Mouse (Mus musculus) spleen, adult 12 weeks (tissue): ENCODE results near the gene Zfp770.
"Not testable (repeated sequence)": the region's sequence is repeated elsewhere in the genome, so short reads cannot be mapped to it uniquely, and the experiment has no call there.

Experiments
- DNase-seq: peaks from one replicate; pipeline ENCODE4 v3.0.0; 2022; ENCODE audit warnings: low spot score

Zfp770 gene

DNA sequence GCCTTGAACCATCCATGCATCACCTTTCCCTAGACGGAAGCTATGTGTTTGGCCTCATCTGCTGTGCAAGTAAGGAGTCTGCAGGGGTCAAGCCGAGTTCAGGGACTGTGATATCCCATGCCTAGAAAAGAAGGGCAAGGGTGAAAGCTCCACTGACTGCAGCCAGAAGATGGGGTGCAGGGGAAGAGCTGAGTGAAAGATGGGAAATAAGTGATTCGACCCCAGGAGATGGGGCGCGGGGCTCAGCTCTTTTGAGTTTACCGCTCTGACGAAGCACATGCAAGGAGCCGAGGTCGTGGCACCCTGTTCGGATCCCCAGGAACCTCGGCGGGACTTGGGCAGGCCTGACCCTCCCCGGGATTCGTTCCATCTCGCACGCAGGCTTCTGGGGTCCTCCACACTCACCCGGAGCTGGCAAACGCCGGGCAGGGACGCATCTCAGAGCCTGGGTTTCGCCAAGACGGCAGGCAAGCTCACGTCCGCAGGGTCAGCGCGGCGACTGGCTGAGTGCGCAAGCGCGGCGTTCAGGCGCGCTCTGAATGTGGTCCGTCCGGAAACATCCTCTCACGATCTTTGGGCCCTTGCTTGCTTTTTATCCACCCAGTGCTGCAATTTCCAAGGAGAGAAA is at the start of gene Zfp770:
Gene Zfp770 (minus strand): TSS at position 538 of the 628 bp plus-strand sequence.
- peak; percentile 43 for DNase-seq

DNA sequence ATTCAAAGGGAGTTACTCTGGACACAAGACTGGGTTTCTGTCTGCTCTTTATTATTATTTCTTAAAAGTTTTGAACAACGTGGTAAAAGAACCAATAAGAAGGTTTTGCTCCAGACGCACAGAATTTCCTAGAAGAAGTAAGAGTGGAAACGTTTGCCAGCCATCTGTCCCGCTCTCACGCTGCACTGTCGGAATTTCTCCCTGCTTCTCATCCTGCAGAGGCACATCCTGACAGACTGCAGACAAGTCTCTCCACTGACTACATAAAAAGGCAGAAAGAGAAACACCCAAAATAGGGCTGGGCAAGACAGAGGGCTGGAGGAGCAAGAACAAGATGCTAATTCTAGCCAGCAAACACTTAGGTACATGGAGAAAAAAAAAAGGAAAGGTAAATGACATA is 48.2 kb upstream of the Zfp770 start:
- DNase-seq: no peak

GRCm38 (mm10) chr2:114237639-114238038 is 36.4 kb upstream of the Zfp770 start:
- DNase-seq: no peak

DNA sequence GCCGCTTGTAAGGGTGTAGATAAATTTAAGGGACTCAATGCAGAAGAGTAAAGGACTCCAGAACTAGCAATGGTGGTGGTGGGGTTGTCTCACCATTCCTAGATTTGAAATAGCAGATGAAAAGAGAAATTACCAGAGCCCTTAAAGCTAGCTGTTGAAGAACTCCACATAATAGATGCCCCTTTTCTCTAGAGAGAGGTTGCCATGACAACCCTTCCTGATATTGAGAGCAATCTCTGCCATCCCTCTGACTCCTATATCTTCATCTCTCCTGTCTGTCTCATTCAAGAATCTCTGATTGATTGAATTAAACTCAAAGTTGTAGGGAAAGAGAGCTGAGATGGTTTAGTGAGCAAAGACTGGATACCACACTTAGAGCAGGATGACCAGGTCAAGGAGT is 35.3 kb upstream of the Zfp770 start:
- no peak for DNase-seq

- DNase-seq: no peak
Measured at GRCm38 (mm10) chr2:114235584-114235983, 34.3 kb upstream of the Zfp770 start.

DNA sequence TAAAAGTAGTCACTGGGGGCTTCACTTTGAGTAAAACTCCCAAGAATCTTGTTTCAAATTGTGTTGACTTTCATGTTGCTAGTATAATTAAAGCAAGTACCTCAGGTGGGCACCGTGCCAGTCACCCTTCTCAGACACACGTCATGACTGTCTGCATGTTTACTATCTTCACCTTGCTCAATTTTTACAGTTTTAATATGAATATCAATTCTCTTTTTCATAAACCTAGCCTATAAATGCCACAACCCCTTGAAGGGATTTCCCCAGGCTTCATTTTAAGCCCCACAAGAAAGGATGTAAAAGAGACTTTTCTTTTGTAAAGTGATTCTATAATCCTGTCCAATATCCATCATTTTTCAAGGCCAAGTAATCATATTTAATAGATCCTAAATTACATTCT is 30.0 kb upstream of the Zfp770 start:
- DNase-seq: no peak

GRCm38 (mm10) chr2:114228672-114229071 is 27.4 kb upstream of the Zfp770 start:
- DNase-seq: no peak

GRCm38 (mm10) chr2:114205036-114205435 is 3.8 kb upstream of the Zfp770 start:
- no peak for DNase-seq

GRCm38 (mm10) chr2:114201574-114201973 is 305 bp upstream of the Zfp770 start:
- DNase-seq: no peak

DNA sequence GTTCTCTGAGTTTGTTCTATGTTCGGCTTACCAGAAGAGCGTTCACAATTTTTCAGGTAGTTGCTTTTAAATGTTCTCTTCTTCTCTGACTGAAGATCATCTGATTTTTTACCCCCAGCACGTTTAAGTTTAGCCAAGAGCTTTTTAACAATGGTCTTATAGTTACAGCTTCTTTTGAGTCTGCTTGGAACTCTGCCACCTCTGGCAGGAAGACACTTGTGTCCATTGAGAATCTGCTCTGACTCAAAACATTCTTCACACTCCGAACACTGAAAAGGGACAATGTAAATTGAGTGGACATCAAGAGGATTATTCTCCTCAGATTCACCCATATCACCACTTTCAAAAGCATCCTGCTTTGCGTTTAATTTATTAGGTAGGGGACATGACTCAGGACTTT is 4.8 kb downstream of the Zfp770 start:
- no peak for DNase-seq

- not testable (repeated sequence) for DNase-seq
Measured at GRCm38 (mm10) chr2:114186924-114187323, 14.3 kb downstream of the Zfp770 start, which contains the start of gene Aqr. TSS of gene Aqr (minus strand) at chr2:114187024.

GRCm38 (mm10) chr2:114177802-114178733 is 23.2 kb downstream of the Zfp770 start:
- no peak for DNase-seq

DNA sequence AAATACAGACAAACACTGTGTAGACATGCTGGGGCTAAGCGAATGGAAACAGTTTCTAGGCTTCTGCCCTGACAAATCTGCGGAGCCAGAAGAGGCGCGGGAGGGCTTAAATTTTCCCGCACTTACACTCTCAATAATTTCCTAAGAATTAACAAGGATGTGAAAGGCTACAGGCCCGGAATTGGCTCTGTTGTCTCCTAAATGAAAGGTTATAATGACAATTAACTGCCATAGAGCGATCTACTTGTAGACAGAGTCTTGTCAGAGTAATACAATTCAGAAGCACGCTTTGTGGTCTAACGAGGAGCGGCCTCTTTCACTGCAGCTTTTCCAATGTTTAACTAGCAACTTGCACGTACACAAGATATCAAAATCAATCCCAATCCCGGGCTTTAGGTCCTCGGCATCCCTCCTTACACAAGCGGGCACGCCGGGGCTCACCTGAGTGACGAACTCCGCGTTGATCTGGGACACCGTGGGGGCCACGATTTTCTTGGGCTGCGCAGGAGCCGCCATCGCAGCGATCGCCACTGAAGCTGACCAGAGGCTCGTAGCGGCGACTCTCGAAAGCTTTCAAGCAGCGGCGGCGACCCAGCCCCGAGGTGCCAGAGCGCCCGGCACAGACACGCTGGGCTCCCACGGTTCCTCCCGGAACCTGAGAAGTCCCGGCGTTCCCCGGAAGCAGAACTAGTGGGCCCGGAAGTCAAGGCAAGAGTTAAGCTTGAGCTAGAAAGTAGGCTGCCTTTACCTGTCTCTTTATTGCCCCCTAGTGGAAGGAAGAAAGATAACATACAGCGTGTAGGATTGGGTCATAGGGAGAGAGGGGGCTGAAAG is 26.4 kb downstream of the Zfp770 start:
- DNase-seq: peak; percentile 71

GRCm38 (mm10) chr2:114173248-114173647 is 28.0 kb downstream of the Zfp770 start:
- no peak for DNase-seq

- no peak for DNase-seq
Measured at GRCm38 (mm10) chr2:114167837-114168236, 33.4 kb downstream of the Zfp770 start.

DNA sequence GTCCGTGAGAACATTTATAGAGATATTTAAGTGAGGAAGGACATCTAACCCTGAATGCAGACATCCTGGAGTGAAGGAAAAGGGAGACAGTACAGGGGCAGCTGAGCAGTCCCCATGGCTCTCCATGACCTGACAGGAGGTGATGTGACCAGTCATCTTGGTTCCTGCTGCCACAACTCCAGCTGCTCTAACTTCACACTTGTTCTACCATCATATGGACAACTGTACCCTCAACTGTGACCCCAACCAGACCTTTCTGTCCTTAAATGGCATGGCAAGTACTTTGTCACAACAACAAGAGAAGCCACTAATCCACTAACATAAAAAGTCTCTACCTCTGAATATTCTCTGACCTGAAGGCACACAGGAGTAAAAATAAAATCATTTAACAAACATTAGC is 39.3 kb downstream of the Zfp770 start:
- no peak for DNase-seq

DNA sequence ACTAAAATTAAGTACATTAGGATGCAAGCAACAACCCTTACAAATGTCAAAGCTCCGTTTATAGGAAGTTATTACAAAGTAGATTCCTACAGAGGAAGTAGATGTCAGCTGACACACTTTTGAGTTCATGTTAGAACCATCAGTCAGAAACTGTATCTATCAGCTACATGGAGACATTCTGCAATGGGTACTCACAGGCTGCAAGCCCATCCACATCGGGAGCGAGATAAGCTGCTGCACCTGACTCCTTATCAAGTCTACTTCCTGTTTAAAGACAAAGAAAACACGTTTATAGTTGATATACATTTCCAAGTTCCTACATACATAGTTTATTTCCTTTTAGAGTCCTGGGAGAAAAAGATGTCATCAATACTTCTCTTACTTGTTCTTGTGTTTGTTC is 43.9 kb downstream of the Zfp770 start:
- no peak for DNase-seq

DNA sequence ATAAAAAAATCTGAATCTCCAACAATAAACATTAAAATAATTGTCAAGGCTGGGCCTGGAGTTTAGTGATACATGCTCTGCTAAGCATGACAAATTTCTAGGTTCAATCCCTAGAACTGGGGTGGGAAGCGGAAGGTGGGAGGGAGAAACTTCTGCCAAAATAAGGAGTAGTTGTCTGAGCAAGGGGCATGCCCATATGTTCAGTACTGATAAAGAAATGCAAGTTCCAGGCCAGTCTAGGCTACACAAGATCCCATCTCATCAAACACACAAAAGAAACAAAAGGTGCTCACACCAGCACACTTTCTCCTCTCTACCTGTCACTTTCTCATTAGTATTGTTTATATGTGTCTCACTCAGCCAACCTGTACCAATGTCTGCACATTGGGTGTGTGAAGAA is 44.6 kb downstream of the Zfp770 start:
- DNase-seq: no peak

- no peak for DNase-seq
Measured at GRCm38 (mm10) chr2:114153247-114153646, 48.0 kb downstream of the Zfp770 start.

DNA sequence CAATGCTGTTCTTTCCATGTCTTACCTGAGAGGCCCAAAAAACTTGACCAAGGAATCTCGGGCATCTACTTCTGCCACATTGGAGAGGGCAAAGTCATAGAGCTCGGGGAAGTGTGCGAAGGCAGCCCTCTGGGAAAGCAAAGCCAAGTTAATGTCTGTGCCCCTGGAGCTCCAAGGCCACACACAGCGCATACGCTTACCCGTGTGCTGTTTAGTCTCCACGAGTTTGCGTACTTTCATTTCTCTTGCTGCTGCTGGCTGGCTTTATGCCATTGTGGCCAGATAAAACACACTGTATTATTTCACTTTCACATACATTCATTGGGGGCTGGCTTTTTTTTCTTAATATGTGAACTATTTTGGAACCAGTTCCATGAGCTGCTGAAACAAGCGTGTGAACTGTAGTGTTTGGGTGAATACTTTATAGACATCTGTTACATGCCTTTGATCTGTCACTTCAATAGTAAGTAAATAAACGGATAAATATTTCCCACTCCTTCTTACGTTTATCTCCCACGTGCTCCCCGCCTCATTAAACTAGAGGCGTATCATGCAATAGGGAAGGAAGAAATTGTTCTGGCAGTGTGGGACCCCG is 54.3 kb downstream of the Zfp770 start:
- no peak for DNase-seq

GRCm38 (mm10) chr2:114145315-114145801 is 55.9 kb downstream of the Zfp770 start:
- peak; percentile 5 for DNase-seq

DNA sequence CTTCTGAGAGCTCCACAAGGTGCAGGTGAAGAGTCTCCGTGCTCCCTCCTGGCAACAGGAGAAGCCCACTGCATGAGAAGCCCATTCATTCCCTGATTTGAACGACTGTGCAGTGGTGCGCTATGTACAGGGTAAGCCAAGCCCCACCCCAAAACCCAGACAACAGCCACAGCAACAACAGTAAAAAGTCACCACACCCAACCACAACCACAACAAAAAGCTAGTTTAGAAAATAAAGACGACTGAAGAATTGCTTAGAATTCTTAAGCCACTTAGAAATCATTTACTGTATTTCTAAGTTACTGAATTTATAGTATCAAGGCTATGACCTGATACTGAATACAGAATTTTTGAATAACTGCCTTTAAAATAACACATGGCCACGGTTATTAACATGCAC is 56.4 kb downstream of the Zfp770 start:
- DNase-seq: no peak
